Mouse (Mus musculus) lung, adult 2 months (tissue): ENCODE results near the gene Kcnn1.

Source experiments
- CTCF ChIP-seq: fragments of 200-500 bp; IDR thresholded peaks from 2 replicates; pipeline ENCODE4 v1.5.1; 2011; ENCODE audit warnings: mild to moderate bottlenecking, low read length, control low read depth; ENCODE audit not compliant: insufficient read depth
- POLR2A ChIP-seq: fragments of 200-500 bp; IDR thresholded peaks from 2 replicates; pipeline ENCODE4 v1.6.1; 2011; ENCODE audit warnings: low read depth, mild to moderate bottlenecking, control low read depth, low read length, borderline replicate concordance; ENCODE audit errors: extremely low read depth

DNA sequence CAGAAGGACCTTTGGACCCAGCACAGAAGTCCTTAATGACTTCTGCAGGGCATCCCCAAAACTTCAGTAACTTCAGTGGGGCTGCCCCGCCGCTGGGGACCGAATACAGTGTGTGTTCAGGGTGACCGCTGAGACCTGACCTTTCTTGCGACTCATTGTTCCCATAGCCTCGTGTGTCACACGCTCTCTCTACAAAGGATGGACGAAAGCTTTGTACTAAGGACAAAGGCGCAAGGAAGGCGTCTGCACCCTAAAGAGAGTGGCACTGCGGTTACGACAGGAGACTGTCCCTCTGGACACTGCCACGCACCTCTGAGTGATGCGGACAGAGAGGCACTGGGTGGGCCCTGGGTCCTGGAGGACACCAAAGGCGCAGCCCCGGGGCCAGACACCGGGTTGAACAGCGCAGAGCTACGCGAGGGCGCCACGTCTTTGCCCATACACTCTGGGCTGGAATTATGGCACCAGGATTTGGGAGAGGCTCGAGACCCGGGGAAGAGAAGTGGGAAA is 1.7 kb upstream of the Kcnn1 start:
- TF ChIP-seq CTCF (no peak), POLR2A (no peak)
